Mouse (Mus musculus) midbrain, postnatal 0 days (tissue): ENCODE measurements at regions not wholly inside any gene's neighbourhood (a gene's known extent, or its start where the extent isn't known, plus 50 kb on each side); places are given as distances from the start of the nearest gene placed in this dataset.

Experiments
- ATAC-seq: fragments of 200-750 bp; cut with Nextera tagmentation; 2 replicates; pipeline ENCODE4 v1.8.0; 2017; ENCODE audit warnings: moderate number of reproducible peaks, mild to moderate bottlenecking, moderate TSS enrichment, moderate library complexity; ENCODE audit not compliant: low FRiP score
- DNase-seq: peaks from one replicate; pipeline ENCODE4 v3.0.0-alpha.2; 2015; ENCODE audit warnings: low spot score
- H3K27ac ChIP-seq: fragments of 300-500 bp; sonication (generic); 2 replicates; pipeline ENCODE4 v1.5.1; 2014; ENCODE audit warnings: low read depth, mild to moderate bottlenecking, low read length, mixed read lengths
- H3K27me3 ChIP-seq: fragments of 300-500 bp; sonication (generic); 2 replicates; pipeline ENCODE4 v1.6.1; 2014; ENCODE audit warnings: low read length, control low read depth, mixed read lengths; ENCODE audit not compliant: insufficient read depth
- H3K36me3 ChIP-seq: fragments of 300-500 bp; sonication (generic); 2 replicates; pipeline ENCODE4 v1.6.1; 2014; ENCODE audit warnings: low read length, control low read depth, mixed read lengths; ENCODE audit not compliant: insufficient read depth
- H3K4me1 ChIP-seq: fragments of 300-500 bp; sonication (generic); 2 replicates; pipeline ENCODE4 v1.6.1; 2014; ENCODE audit warnings: mild to moderate bottlenecking, control low read depth, antibody characterized with exemption, low read length, mixed read lengths; ENCODE audit not compliant: insufficient read depth
- H3K4me2 ChIP-seq: fragments of 300-500 bp; sonication (generic); 2 replicates; pipeline ENCODE4 v1.6.1; 2014; ENCODE audit warnings: low read depth, mild to moderate bottlenecking, low read length, mixed read lengths; ENCODE audit not compliant: poor library complexity, severe bottlenecking
- H3K4me3 ChIP-seq: fragments of 300-500 bp; sonication (generic); 2 replicates; pipeline ENCODE4 v1.5.1; 2014; ENCODE audit warnings: low read depth, mild to moderate bottlenecking, low read length, moderate library complexity
- H3K9ac ChIP-seq: fragments of 300-500 bp; sonication (generic); replicated peaks from 2 replicates; pipeline ENCODE4 v1.6.1; 2014; ENCODE audit warnings: mild to moderate bottlenecking, low read length, moderate library complexity, mixed read lengths; ENCODE audit not compliant: poor library complexity, severe bottlenecking
- H3K9me3 ChIP-seq: fragments of 300-500 bp; sonication (generic); 2 replicates; pipeline ENCODE4 v1.6.1; 2016; ENCODE audit warnings: low read length, control low read depth
- CTCF ChIP-seq: IDR thresholded peaks from 2 replicates; pipeline ENCODE4 v1.5.1; 2016; ENCODE audit warnings: antibody characterized with exemption, mild to moderate bottlenecking
- WGBS: fragments of 180-500 bp; shearing (Covaris S2); extraction: QIAGEN DNeasy Blood & Tissue Kit; methylation state at CpG from one replicate; pipeline ENCODE4 v1.1.7; 2014; 5-methylcytosine and 5-hydroxymethylcytosine counted together

GRCm38 (mm10) chr3:150152893-150153292, 1162.5 kb upstream of the Adgrl2 start:
- H3K4me1 ChIP-seq: no peaks in the 10 kb centered on the region
- 53% methylated on average over 3 of the region's 3 CpGs for WGBS

GRCm38 (mm10) chr3:150185807-150186206, 1195.5 kb upstream of the Adgrl2 start:
- no peak overlapping the region for H3K27ac ChIP-seq
- H3K36me3 ChIP-seq: no peaks in the 10 kb centered on the region
- no peak overlapping the region for H3K9ac ChIP-seq
- 91% methylated on average over 2 of the region's 2 CpGs for WGBS
- H3K4me1 ChIP-seq: no peaks in the 10 kb centered on the region
- no peak for DNase-seq
- H3K4me3 ChIP-seq: no peak overlapping the region
- ATAC-seq: no peak
- H3K9me3 ChIP-seq: no peaks in the 10 kb centered on the region
- H3K27me3 ChIP-seq: no peaks in the 10 kb centered on the region
- TF ChIP-seq CTCF: no peak
- H3K4me2 ChIP-seq: no peak overlapping the region

More at GRCm38 (mm10) chr3:150152893-150153292, 1162.5 kb upstream of the Adgrl2 start:
- Histone ChIP-seq H3K9ac (no peak overlapping the region), H3K4me2 (no peak overlapping the region), H3K4me3 (no peak overlapping the region), H3K9me3 (no peaks in the 10 kb centered on the region), H3K27ac (no peak overlapping the region), H3K27me3 (no peaks in the 10 kb centered on the region), H3K36me3 (no peaks in the 10 kb centered on the region)
- no peak for DNase-seq
- ATAC-seq: no peak
- TF ChIP-seq CTCF: no peak

GRCm38 (mm10) chr3:150193132-150193531, 1202.8 kb upstream of the Adgrl2 start:
- Histone ChIP-seq H3K9me3 (no peaks in the 10 kb centered on the region), H3K27ac (no peak overlapping the region), H3K36me3 (no peaks in the 10 kb centered on the region), H3K4me1 (no peaks in the 10 kb centered on the region), H3K4me3 (no peak overlapping the region), H3K4me2 (no peak overlapping the region), H3K9ac (no peak overlapping the region), H3K27me3 (no peaks in the 10 kb centered on the region)
- no peak for ATAC-seq
- no peak for TF ChIP-seq CTCF
- WGBS: 84% methylated on average over 4 of the region's 4 CpGs
- DNase-seq: no peak

- no peak overlapping the region for H3K9ac ChIP-seq
- H3K4me1 ChIP-seq: no peaks in the 10 kb centered on the region
- H3K4me3 ChIP-seq: no peak overlapping the region
- H3K4me2 ChIP-seq: no peak overlapping the region
- WGBS: 29% methylated on average over 5 of the region's 5 CpGs
- no peaks in the 10 kb centered on the region for H3K9me3 ChIP-seq
- no peak overlapping the region for H3K27ac ChIP-seq
- DNase-seq (no peak), ATAC-seq (no peak)
- H3K27me3 ChIP-seq: no peaks in the 10 kb centered on the region
- H3K36me3 ChIP-seq: no peaks in the 10 kb centered on the region
- no peak for TF ChIP-seq CTCF
Observed at GRCm38 (mm10) chr3:150198492-150198891, 1208.1 kb upstream of the Adgrl2 start.

GRCm38 (mm10) chr3:150205902-150206301, 1215.5 kb upstream of the Adgrl2 start:
- no peaks in the 10 kb centered on the region for H3K4me1 ChIP-seq
- H3K4me3 ChIP-seq: no peak overlapping the region
- no peak for ATAC-seq
- H3K27ac ChIP-seq: no peak overlapping the region
- H3K9me3 ChIP-seq: no peaks in the 10 kb centered on the region
- no peak overlapping the region for H3K9ac ChIP-seq
- H3K4me2 ChIP-seq: no peak overlapping the region
- no peaks in the 10 kb centered on the region for H3K36me3 ChIP-seq
- no peak for TF ChIP-seq CTCF
- no peak for DNase-seq
- no peaks in the 10 kb centered on the region for H3K27me3 ChIP-seq

GRCm38 (mm10) chr3:150233279-150233678, 1204.4 kb upstream of the Adgrl4 start:
- no peaks in the 10 kb centered on the region for H3K9me3 ChIP-seq
- WGBS: 85% methylated on average over 2 of the region's 2 CpGs
- ATAC-seq: no peak
- H3K4me3 ChIP-seq: no peak overlapping the region
- no peak overlapping the region for H3K9ac ChIP-seq
- DNase-seq: no peak
- no peaks in the 10 kb centered on the region for H3K27me3 ChIP-seq
- H3K4me1 ChIP-seq: no peaks in the 10 kb centered on the region
- H3K27ac ChIP-seq: no peak overlapping the region
- TF ChIP-seq CTCF: no peak
- no peak overlapping the region for H3K4me2 ChIP-seq
- H3K36me3 ChIP-seq: no peaks in the 10 kb centered on the region
